Mouse (Mus musculus): ENCODE measurements around the gene Ccdc38. TPM values are rescaled to one million over a fixed set of nuclear protein-coding genes. Genes with fewer than 3 reads are reported as not detected.

Ccdc38 gene
- total RNA-seq, 2 experiments from 2014 or later: 0.07 to 0.09 TPM

- DNase-seq: no peak
Measured at GRCm38 (mm10) chr10:93611419-93612007, 71.1 kb downstream of the Ccdc38 start.

GRCm38 (mm10) chr10:93614850-93615249, 74.4 kb downstream of the Ccdc38 start:
- no peak for DNase-seq

- no peak for DNase-seq
Measured at GRCm38 (mm10) chr10:93620438-93621179, 80.2 kb downstream of the Ccdc38 start.

- DNase-seq: no peak
Measured at GRCm38 (mm10) chr10:93623725-93624124, 83.3 kb downstream of the Ccdc38 start.

DNA sequence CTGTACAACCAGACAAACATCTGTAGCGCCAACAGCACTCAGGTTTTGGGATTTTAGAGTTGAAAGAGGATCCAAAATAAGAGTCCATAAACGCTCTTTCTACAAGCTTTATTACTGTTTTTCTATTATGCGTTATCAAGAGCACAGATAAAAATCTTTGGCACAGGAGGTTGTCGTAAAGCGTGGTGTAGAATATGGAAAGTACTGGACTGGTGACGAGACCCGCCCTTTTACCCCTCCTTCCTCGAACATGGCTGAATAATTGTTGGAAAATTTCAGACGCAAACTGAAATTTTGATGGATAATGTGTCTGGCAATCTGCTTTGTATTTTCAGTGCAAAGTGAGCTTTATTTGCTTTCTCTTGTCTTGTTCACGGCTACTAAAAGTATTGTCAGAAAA, 83.7 kb downstream of the Ccdc38 start:
- DNase-seq: no peak

DNA sequence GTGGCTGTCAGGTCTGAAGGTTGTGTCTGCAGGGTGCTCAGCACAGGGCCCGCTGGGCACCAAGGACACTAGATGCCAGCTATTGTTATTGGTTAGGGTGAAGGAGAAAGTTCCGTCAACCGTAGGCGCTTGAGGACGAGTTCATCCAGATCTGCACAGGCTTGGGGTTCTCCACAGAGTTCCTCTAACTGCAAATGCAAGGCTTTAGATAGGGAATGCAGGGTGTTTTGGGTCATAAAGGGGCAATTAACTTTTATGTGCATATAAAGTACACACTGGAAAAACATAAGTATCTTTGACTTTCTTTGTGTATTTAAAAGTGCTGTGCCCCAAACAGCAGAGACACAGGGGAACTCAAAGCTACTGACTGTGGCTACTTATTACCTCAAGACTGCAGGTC, 89.9 kb downstream of the Ccdc38 start:
- DNase-seq: no peak

DNA sequence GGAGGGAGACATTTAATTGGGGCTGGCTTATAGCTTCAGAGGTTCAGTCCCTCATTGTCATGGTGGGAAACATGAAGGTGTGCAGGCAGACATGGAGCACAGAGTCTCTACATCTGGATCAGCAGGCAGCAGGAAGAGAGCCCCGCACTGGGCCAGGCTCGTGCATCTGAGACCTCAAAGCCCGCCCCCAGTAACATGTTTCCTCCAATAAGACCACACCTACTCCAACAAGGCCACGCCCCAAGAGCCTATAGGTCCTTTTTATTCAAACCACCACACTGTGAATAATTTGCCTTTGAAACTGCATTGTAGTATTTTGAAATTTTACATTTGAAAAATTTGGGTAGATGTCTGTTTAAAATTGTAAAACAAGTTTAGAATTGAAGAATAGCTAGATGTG, 91.7 kb downstream of the Ccdc38 start:
- no peak for DNase-seq

- DNase-seq: no peak
Measured at GRCm38 (mm10) chr10:93633563-93633962, 93.1 kb downstream of the Ccdc38 start.

Other genes starting within 250 kb of the Ccdc38 start
- gene Elk3, start 229.5 kb upstream of the Ccdc38 start, total RNA-seq (2021): 10 to 100 TPM; 41.9 to 46.7 TPM
- gene Lta4h, start 87.2 kb upstream of the Ccdc38 start, total RNA-seq (2021): 10 to 100 TPM; 38.5 to 46.5 TPM
- gene Hal, start 51.9 kb upstream of the Ccdc38 start, total RNA-seq (2021): under 1 TPM; 0.09 to 0.56 TPM
- under 1 TPM in 1 of 2 experiments, not detected in 1; 0.18 TPM for gene Amdhd1, start 599 bp upstream of the Ccdc38 start, total RNA-seq (2021)
- 10 to 100 TPM; 14.3 to 14.9 TPM for gene Snrpf, start 49.1 kb downstream of the Ccdc38 start, total RNA-seq (2021)
- gene Ntn4, start 100.0 kb downstream of the Ccdc38 start, total RNA-seq (2021): 10 to 100 TPM; 10.3 to 12.3 TPM